Mouse (Mus musculus) stomach, postnatal 0 days (tissue): ENCODE results near the gene Klf6.

Source experiments
- CTCF ChIP-seq: IDR thresholded peaks from 2 replicates; pipeline ENCODE4 v1.5.1; 2016; ENCODE audit warnings: antibody characterized with exemption, low read depth, mild to moderate bottlenecking, moderate library complexity
- EP300 ChIP-seq: optimal IDR thresholded peaks from 2 replicates; pipeline ENCODE3; 2016; ENCODE audit warnings: antibody characterized with exemption

DNA sequence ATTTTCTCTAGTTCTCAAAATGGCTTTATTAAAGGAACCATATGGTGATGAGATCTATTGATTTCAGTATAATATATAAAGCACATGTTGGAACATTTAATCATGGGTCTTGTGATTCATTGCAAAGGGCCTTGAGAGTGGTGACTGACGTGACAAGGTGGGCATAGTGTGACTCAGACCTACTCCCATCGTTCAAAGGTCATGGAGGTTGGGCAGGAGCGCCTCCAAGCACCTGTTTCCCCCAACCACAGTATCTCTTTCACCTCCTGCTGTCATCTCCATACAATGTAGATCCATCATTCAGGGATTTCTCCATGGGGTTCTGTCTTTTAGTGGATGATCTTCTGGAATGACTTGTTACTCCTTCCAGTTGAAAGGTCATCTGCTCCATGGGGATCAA, 33.6 kb downstream of the Klf6 start:
- no peak for TF ChIP-seq CTCF
- TF ChIP-seq EP300: no peak
